Mouse (Mus musculus) lung, postnatal 0 days (tissue): Measurements from ENCODE around the gene Gpr183.

Source experiments
- CTCF ChIP-seq: IDR thresholded peaks from 2 replicates; pipeline ENCODE4 v1.5.1; 2016; ENCODE audit warnings: antibody characterized with exemption, mild to moderate bottlenecking
- EP300 ChIP-seq: IDR thresholded peaks from 2 replicates; pipeline ENCODE4 v1.6.1; 2016; ENCODE audit warnings: antibody characterized with exemption, mild to moderate bottlenecking, control low read depth

DNA sequence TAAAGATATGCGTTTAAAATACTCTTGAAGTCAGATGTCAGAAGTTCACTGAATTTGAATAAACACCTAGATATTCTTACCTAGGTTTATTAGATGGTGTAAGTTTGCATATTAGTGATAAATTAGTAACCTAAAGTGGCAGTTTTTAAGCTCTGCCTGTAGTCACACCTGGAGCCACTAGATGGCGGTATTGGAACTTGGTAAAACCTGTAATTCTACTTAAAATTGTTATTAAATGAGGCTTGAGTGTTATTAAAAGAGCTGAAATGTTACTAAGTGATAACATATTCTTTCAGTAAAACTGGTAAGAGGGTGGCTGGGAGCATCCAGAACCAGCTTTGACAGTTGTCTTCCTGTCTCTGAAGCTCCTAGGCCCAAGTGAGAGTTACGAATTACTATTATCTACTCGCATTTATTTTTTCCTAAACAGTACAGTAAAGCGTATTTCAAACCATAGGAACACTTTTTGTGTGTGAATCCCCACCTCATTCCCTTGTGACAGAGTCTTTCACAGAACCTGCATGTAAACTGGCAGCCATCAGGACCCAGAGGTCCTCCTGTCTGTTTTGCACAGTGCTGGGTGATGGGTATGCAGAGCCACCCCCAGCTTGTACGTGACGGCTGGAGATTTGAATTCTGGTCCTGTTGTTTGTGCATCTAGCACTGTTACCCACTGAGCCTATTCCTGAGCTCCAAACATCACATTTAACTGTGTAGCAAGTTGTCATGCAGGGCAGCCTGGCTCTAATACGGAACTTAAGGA lies 36.4 kb downstream of the Gpr183 start:
- TF ChIP-seq CTCF (peak; percentile 79), EP300 (no peak)
